Mouse (Mus musculus) G1E (cell line): ENCODE data around the gene Taf1.

ENCODE experiments used
- CTCF ChIP-seq: IDR thresholded peaks from 2 replicates; pipeline ENCODE4 v1.5.1; 2012; ENCODE audit warnings: low read depth, low read length, inconsistent platforms, mixed read lengths
- GATA1 ChIP-seq: IDR thresholded peaks from 2 replicates; pipeline ENCODE4 v1.6.1; 2012; ENCODE audit warnings: borderline replicate concordance, low read length, inconsistent platforms, mixed read lengths
- POLR2AphosphoS5 ChIP-seq: IDR thresholded peaks from 2 replicates; pipeline ENCODE4 v1.6.1; 2012; ENCODE audit warnings: low read depth, low read length, inconsistent platforms; ENCODE audit not compliant: insufficient replicate concordance

- TF ChIP-seq CTCF (no peak), GATA1 (no peak), POLR2AphosphoS5 (no peak)
Observed at GRCm38 (mm10) chrX:101641161-101641530, 108.6 kb downstream of the Taf1 start.
